Mouse (Mus musculus): Measurements from ENCODE around the gene Hipk1.

DNA sequence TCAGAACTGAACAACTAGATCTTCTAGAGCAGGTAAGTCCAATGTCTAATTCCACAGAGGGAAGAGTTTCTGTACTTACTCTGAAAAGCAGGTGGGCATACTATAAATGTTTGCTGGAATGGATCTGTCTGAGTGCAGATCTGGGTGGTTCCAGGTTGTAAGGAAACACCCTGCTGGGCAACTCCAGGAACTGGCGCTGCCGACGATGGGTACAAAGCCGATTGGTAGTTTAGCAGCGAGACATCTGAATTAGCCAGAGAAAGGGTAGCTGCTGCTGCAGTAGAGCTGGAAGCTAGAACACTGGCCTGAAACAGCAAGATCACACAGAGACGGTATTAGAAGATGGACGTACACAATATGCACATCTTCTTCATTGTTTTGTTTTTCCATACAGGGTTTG, 32.9 kb downstream of the Hipk1 start:
- TF ChIP-seq CTCF (IDR thresholded peaks at IDR 0.05; ENCODE audit: control insufficient read depth, insufficient read depth, insufficient read length) (no peak), USF1 (IDR thresholded peaks at IDR 0.05; ENCODE audit: low read depth) (no peak), MYOG (IDR thresholded peaks at IDR 0.05; ENCODE audit: control insufficient read depth, extremely low read depth, insufficient read length) (no peak), MAX (IDR thresholded peaks at IDR 0.05) (no peak)
